Mouse (Mus musculus): ENCODE data around the gene Ergic3. TPM values are rescaled to one million over a fixed set of nuclear protein-coding genes. Genes with fewer than 3 reads are reported as not detected.

The Ergic3 gene
- 228 and 246 TPM in 2 replicates for polyA plus RNA-seq (2015; fragmentation: Nextera tagmentation; extraction: Ambion mirVana)

DNA sequence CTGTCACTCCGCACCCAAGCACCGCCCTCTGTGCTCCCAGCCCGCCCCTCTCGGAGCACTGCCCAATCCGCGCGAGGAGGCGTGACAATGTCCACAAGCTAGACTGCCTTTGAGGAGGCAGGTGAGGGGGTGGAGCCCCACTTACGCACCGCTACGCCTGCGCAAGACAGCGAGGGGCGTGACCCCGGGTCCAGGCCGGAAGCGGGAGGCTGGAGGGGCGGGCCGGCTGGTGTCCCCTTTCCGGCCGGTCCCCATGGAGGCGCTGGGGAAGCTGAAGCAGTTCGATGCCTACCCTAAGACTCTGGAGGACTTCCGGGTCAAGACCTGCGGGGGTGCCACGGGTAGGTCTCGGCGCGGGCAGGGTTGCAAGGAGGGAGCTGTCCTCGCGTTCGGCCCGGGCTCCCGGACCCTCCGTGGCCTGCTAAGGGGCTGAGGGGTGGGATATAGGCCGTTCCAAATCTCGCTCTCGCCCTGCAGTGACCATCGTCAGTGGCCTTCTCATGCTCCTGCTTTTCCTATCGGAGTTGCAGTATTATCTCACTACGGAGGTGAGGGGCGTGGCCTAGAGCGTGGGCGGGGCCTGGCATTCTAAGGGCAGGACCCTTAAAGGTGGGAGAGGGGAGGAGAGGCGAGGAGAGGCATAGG is at the start of gene Ergic3, which contains the start of gene 6430550D23Rik:
TSS of gene Ergic3 (plus strand) at position 158 of the 645 bp plus-strand sequence.
TSS of gene 6430550D23Rik (minus strand) at position 90 of the 645 bp plus-strand sequence.
- H3K4me2 ChIP-seq (replicated peaks), result peak within 1 kb of the TSS; percentile 72
- peaks cover 41% of the 10 kb centered on the region for H3K36me3 ChIP-seq
- no peaks in the 10 kb centered on the region for H3K27me3 ChIP-seq
- H3K4me1 ChIP-seq, result peaks cover 10% of the 10 kb centered on the region
- peak within 1 kb of the TSS; percentile 82 for H3K9ac ChIP-seq
- peak; percentile 99 for ATAC-seq (ENCODE audit: low FRiP score, low read depth)
- no peaks in the 10 kb centered on the region for H3K9me3 ChIP-seq
- under 1% methylated on average over 45 of the region's 45 CpGs for WGBS
- peak within 1 kb of the TSS; percentile 69 for H3K27ac ChIP-seq
- peak within 1 kb of the TSS; percentile 84 for H3K4me3 ChIP-seq

GRCm38 (mm10) chr2:155959981-155960380 is 47.9 kb upstream of the Ergic3 start:
- 86% methylated on average over 5 of the region's 5 CpGs for WGBS
- H3K36me3 ChIP-seq, result peaks cover 44% of the 10 kb centered on the region
- no peaks in the 10 kb centered on the region for H3K9me3 ChIP-seq
- H3K4me3 ChIP-seq, result no peak overlapping the region
- peaks cover 20% of the 10 kb centered on the region for H3K4me1 ChIP-seq
- ATAC-seq (ENCODE audit: low FRiP score, low read depth), result no peak
- H3K9ac ChIP-seq, result no peak overlapping the region
- H3K27me3 ChIP-seq, result no peaks in the 10 kb centered on the region
- no peak overlapping the region for H3K4me2 ChIP-seq (replicated peaks)
- no peak overlapping the region for H3K27ac ChIP-seq

DNA sequence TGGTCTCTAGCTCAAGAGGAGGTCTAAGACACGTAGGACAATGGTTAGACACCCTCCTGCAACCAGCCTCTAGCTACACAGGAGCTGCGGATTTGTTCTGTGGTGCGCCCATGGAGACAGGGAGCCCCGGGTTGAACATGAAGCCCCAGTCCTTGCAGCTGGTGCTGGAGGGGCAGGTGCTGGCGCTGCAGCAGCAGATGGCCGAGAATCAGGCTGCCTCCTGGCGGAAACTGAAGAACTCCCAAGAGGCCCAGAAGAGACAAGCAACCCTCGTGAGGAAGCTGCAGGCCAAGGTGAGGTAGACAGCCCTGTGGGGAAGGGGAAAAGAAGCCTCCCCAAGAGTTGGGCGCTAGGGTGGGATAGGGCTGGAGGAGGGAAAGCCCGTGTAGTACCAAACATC is 46.0 kb upstream of the Ergic3 start:
- H3K4me3 ChIP-seq, result no peak overlapping the region
- H3K27ac ChIP-seq, result no peak overlapping the region
- no peak overlapping the region for H3K9ac ChIP-seq
- peaks cover 61% of the 10 kb centered on the region for H3K36me3 ChIP-seq
- H3K4me1 ChIP-seq, result peaks cover 20% of the 10 kb centered on the region
- ATAC-seq (ENCODE audit: low FRiP score, low read depth), result no peak
- no peak overlapping the region for H3K4me2 ChIP-seq (replicated peaks)
- 81% methylated on average over 10 of the region's 10 CpGs for WGBS
- no peaks in the 10 kb centered on the region for H3K27me3 ChIP-seq
- H3K9me3 ChIP-seq, result no peaks in the 10 kb centered on the region

- WGBS, result 40% methylated on average over 1 of the region's 1 CpGs
- Histone ChIP-seq H3K36me3 (peaks cover 72% of the 10 kb centered on the region), H3K27me3 (no peaks in the 10 kb centered on the region)
Observed at GRCm38 (mm10) chr2:155962991-155963390, 44.9 kb upstream of the Ergic3 start.

DNA sequence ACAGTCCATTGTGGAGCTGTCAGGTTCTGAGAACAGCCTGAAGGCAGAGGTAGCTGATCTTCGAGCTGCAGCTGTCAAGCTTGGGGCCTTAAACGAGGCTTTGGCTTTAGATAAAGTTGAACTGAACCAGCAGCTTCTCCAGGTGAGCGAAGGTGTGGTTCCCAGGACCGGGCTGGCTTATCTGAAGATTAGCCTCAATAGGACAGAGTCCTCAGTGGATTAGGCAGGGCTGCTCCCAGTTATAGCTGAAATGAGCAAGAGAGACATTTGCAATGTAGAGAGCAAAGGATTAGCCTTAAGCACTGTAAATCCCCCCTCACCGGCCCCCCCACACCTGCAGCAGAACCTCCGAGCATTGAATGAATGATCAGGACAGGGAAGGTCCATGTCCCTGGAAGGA is 34.5 kb upstream of the Ergic3 start:
- no peaks in the 10 kb centered on the region for H3K9me3 ChIP-seq
- H3K4me1 ChIP-seq, result no peaks in the 10 kb centered on the region
- H3K4me3 ChIP-seq, result no peak overlapping the region
- WGBS, result 88% methylated on average over 6 of the region's 6 CpGs
- no peaks in the 10 kb centered on the region for H3K27me3 ChIP-seq
- ATAC-seq (ENCODE audit: low FRiP score, low read depth), result no peak
- H3K36me3 ChIP-seq, result peaks cover 90% of the 10 kb centered on the region
- no peak overlapping the region for H3K27ac ChIP-seq
- H3K9ac ChIP-seq, result no peak overlapping the region
- no peak overlapping the region for H3K4me2 ChIP-seq (replicated peaks)

More at GRCm38 (mm10) chr2:155962991-155963390, 44.9 kb upstream of the Ergic3 start:
- Histone ChIP-seq H3K4me1 (peaks cover 11% of the 10 kb centered on the region; the same call in 1 of the 2 replicates), H3K27ac (no peak overlapping the region), H3K9ac (no peak overlapping the region), H3K4me2 (replicated peaks) (no peak overlapping the region), H3K4me3 (no peak overlapping the region), H3K9me3 (no peaks in the 10 kb centered on the region)
- no peak; the same call in 1 of the 2 replicates for ATAC-seq (ENCODE audit: low FRiP score, low read depth)

DNA sequence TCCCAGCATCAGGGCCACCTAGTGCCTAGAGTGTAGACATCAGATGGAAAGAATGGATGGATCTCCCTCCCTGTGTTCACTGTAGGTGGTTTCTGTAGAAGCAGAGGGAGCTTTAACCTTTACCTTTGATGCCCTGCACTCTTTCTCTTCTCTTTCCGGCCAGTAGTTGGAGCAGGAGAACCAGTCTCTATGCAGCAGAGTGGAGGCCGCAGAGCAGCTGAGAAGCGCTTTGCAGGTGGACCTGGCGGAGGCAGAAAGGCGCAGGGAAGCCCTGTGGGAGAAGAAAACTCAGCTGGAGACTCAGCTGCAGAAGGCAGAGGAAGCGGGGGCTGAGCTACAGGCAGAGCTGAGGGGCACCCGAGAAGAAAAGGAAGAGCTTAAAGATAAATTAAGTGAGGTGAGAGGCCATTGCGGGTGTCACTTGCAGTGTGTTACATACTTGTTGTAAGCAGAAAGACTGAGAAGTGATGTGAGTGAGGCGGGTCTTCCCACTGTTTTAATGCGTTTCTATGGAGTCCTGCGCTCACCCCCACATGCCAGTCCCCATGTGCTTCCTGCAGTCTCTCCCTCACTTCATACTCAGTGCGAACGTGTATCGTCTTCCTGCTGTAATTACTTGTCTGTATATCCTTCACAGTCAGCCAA is 33.6 kb upstream of the Ergic3 start:
- no peak overlapping the region for H3K4me2 ChIP-seq (replicated peaks)
- H3K36me3 ChIP-seq, result peaks cover 90% of the 10 kb centered on the region
- H3K27me3 ChIP-seq, result no peaks in the 10 kb centered on the region
- no peaks in the 10 kb centered on the region for H3K9me3 ChIP-seq
- H3K9ac ChIP-seq, result no peak overlapping the region
- H3K4me3 ChIP-seq, result no peak overlapping the region
- no peaks in the 10 kb centered on the region for H3K4me1 ChIP-seq
- ATAC-seq (ENCODE audit: low FRiP score, low read depth), result no peak
- H3K27ac ChIP-seq, result no peak overlapping the region
- 82% methylated on average over 14 of the region's 14 CpGs for WGBS

DNA sequence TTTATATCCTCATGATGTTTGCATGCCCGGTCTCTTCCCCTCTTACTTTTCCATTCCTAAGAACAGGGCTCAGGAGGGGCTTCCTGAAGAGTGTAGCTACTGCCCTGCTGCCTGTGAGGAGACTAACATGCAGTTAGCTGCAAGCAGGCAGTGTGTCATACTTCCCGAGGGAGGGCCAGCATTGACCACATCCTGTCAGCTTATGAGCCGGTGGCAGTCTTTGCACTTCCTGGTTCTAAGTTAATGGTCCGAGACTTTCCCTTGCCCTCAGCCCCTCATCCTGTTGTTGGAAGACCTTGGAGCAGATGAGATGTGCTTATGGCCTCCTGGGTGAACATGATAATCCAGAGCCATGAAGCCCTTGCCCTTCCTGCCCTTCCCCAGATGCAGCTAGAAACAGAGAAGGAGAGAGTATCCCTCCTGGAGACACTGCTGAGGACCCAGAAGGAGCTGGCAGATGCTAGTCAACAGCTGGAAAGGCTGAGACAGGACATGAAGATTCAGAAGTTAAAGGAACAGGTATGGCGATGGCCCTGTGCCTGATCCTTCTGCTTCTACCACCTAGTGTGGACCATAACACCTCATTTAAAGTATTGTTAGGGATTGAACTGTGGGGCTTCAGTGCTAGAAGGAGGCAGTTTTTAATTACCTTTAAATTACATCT is 28.4 kb upstream of the Ergic3 start:
- no peak overlapping the region for H3K4me3 ChIP-seq
- H3K36me3 ChIP-seq, result peaks cover 94% of the 10 kb centered on the region
- no peaks in the 10 kb centered on the region for H3K4me1 ChIP-seq
- no peak for ATAC-seq (ENCODE audit: low FRiP score, low read depth)
- 88% methylated on average over 5 of the region's 5 CpGs for WGBS
- H3K9me3 ChIP-seq, result no peaks in the 10 kb centered on the region
- H3K27me3 ChIP-seq, result no peaks in the 10 kb centered on the region
- H3K27ac ChIP-seq, result no peak overlapping the region
- no peak overlapping the region for H3K4me2 ChIP-seq (replicated peaks)
- H3K9ac ChIP-seq, result no peak overlapping the region; the same call in 1 of the 2 replicates

- Histone ChIP-seq H3K4me2 (replicated peaks) (no peak overlapping the region), H3K4me3 (no peak overlapping the region), H3K27me3 (no peaks in the 10 kb centered on the region), H3K9me3 (no peaks in the 10 kb centered on the region), H3K9ac (no peak overlapping the region), H3K4me1 (no peaks in the 10 kb centered on the region), H3K36me3 (peaks cover 100% of the 10 kb centered on the region), H3K27ac (no peak overlapping the region)
- 73% methylated on average over 7 of the region's 7 CpGs for WGBS
- ATAC-seq (ENCODE audit: low FRiP score, low read depth), result no peak
Observed at GRCm38 (mm10) chr2:155985776-155986175, 22.1 kb upstream of the Ergic3 start.

- Histone ChIP-seq H3K4me3 (no peak overlapping the region), H3K9ac (no peak overlapping the region), H3K27me3 (no peaks in the 10 kb centered on the region), H3K9me3 (no peaks in the 10 kb centered on the region), H3K27ac (no peak overlapping the region), H3K36me3 (peaks cover 100% of the 10 kb centered on the region), H3K4me1 (no peaks in the 10 kb centered on the region), H3K4me2 (replicated peaks) (no peak overlapping the region)
- no peak for ATAC-seq (ENCODE audit: low FRiP score, low read depth)
- whole genome bisulfite sequencing, result 92% methylated on average over 6 of the region's 6 CpGs
Observed at GRCm38 (mm10) chr2:155987131-155987530, 20.7 kb upstream of the Ergic3 start.

DNA sequence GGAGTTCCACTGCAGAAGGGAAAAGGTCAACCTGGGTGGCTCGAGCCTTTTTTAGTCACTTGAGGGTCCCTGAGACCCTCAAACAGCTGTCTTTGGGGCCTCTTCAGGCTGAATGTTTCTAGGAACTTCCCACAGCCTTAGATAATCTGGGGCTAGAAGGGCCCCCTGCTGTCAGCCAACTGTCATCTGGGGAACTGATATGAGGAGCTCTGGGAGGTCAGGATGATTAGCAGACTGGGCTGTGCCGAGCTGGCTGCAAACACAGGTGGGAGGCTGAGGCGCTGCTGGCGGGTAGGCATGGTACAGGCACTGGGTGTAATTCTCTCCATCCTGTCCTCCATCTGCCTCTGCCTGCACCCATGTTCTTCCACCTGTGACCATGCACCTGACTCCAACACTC is 18.8 kb upstream of the Ergic3 start:
- Histone ChIP-seq H3K9ac (no peak overlapping the region), H3K4me3 (no peak overlapping the region), H3K27ac (no peak overlapping the region), H3K9me3 (no peaks in the 10 kb centered on the region), H3K4me1 (no peaks in the 10 kb centered on the region), H3K4me2 (replicated peaks) (no peak overlapping the region), H3K27me3 (no peaks in the 10 kb centered on the region), H3K36me3 (peaks cover 100% of the 10 kb centered on the region)
- ATAC-seq (ENCODE audit: low FRiP score, low read depth), result no peak; the same call in 1 of the 2 replicates
- 77% methylated on average over 4 of the region's 4 CpGs for WGBS

DNA sequence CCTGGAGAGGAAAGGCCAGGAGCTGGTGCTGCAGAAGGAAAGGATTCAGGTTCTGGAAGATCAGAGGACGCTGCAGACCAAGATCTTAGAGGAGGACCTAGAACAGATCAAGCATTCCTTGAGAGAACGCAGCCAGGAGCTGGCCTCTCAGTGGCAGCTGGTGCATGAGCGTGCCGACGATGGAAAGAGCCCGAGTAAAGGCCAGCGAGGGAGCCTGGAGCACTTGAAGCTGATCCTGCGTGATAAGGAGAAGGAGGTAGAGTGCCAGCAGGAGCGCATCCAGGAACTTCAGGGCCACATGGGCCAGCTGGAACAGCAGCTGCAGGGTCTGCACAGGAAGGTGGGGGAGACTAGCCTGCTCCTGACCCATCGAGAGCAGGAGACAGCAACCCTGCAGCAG is 16.7 kb upstream of the Ergic3 start:
- Histone ChIP-seq H3K4me3 (no peak overlapping the region), H3K4me2 (replicated peaks) (no peak overlapping the region), H3K9me3 (no peaks in the 10 kb centered on the region), H3K9ac (no peak overlapping the region), H3K27ac (no peak overlapping the region), H3K36me3 (peaks cover 100% of the 10 kb centered on the region), H3K27me3 (no peaks in the 10 kb centered on the region), H3K4me1 (no peaks in the 10 kb centered on the region)
- ATAC-seq (ENCODE audit: low FRiP score, low read depth), result no peak
- 95% methylated on average over 10 of the region's 10 CpGs for WGBS

GRCm38 (mm10) chr2:155991863-155992321 is 16.0 kb upstream of the Ergic3 start:
- no peak for ATAC-seq (ENCODE audit: low FRiP score, low read depth)
- Histone ChIP-seq H3K4me3 (no peak overlapping the region), H3K4me1 (no peaks in the 10 kb centered on the region), H3K27me3 (no peaks in the 10 kb centered on the region), H3K36me3 (peaks cover 100% of the 10 kb centered on the region), H3K4me2 (replicated peaks) (no peak overlapping the region), H3K9me3 (no peaks in the 10 kb centered on the region), H3K9ac (no peak overlapping the region), H3K27ac (no peak overlapping the region)
- 80% methylated on average over 14 of the region's 14 CpGs for WGBS
